Mouse (Mus musculus) heart, adult 18-20 months (tissue): ENCODE measurements at regions not wholly inside any gene's neighbourhood (a gene's known extent, or its start where the extent isn't known, plus 50 kb on each side); places are given as distances from the start of the nearest gene placed in this dataset.

Source experiments
- DNase-seq, 2 experiments: peaks; one replicate each; pipeline ENCODE4 v3.0.0; 2021 to 2022; ENCODE audit warnings: mixed read lengths in 1 of 2

GRCm38 (mm10) chr13:15929890-15930289, 81.8 kb upstream of the Inhba start:
- peak; percentile 1 to 3 for DNase-seq

DNA sequence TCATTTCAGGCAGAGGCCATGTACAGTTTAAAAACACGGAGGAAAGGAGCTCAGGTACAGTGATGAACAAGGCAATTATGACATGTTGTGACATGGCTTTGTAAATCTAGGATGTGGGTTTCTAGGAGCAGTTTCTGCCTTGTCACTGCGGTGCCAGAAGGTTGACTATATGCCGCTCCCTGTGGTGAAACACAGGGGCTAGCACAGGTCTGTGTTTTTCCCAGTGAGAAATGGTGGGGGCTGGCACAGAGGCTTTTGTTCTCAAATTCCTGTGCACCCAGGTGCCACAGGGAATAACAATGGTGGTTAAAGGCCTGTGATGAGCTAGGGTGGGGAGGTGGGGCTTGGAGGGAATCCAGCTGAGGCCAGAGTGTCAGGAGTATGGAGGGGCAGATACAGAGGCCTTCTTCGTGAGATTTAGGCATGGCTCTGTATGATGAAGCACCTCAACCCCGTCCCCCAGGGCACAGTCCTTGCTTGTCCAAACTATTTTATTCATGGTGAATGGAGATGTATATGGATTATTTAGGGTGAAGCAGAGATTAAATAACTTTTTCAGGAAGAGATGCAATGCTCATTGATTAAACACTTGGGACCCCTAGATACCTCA, 80.0 kb upstream of the Inhba start:
- no peak for DNase-seq

DNA sequence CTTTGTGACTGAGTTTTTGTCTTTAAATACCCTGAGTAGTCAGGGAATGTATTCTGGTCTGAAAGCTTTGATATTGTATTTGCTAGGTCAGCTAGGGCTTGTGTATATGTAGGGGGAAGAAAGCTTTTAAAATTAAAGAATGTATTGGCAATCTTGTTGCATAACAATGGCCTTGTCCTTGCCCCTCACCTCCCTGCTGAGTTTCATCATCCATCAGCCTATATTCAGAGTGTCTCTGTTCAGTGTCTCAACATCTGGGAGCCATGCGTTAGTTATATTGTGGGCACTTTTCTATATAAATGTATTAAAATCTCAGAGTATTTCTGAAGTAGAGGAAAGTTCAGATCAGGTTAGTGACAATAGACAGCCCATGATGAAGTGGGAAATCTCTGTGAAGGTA, 76.0 kb upstream of the Inhba start:
- no peak for DNase-seq

DNA sequence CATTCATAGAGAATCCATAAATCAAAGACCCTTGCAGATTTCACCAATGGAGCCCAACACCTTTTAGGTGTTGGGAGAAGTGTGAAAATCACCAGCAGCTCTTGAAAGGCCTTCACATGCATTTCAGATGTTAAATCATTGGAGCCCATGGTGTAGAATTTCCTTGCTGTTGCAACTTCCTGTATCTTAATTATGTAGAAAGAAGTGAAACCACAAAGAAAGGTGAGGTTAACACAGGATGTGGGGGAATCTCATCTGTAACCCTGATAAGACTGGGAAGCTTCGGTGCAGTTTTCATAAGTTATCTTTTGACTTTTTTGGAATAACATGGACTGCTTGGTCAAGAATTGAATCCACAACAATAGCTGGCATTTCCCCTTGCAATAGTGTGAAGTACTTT, 75.5 kb upstream of the Inhba start:
- DNase-seq, result no peak

DNA sequence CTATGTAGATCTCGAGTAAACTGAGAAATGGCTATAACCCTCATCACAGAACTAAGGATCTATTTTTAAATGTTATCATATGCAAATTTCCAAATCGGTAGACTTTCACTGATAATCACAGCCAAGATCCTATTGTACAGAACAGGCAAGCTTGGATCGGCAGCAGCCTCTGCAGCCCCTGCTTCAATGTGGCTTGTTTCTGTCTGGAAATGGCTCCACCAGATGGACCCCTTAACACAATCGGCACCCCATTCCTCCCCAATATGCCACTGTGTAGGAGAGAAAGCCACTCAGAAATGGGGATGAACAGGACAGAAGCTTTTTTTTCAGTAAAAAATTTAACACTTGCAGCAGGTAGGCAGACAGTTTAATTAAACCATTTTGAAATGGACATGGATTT, 61.5 kb upstream of the Inhba start:
- DNase-seq, result no peak

DNA sequence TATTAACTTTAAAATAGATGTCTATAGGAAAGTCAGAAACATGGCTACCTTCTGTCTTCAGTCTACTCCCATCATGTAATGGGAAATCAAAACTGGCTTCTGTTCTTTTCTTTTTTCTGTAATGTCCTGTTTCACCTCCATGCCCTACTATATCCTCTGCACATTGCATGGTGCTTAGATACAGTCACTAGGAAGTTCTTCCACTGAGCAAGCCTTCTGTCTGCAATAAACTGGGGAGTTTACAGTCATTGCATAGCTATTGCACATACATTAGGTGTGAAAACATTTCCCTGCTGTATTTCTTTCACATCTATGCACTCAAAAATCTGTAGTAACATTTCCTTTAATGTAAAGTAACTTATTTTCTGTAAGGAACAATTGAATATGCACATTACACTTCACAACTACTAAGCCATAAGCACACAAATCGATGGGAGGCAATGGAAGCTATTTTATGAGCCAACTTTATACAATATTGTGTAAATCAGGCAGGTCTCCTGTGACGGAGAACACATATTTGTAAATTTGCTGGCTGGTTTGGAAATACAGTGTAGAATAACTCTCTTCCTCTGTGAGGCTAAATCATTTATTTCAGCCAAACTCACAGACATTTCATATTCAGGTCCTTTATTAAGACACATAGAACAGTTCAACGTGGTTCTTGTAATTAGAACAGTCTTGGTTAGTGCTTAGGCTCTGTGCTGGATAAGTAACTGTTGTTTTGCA, 60.6 kb upstream of the Inhba start:
- no peak for DNase-seq
